ENCODE assay signal across 18 mouse cellular contexts in genomic region chr5:142621421-142621820, GRCm38 (mm10). TPM values are rescaled to one million over a fixed set of nuclear protein-coding genes. Genes with fewer than 3 reads are reported as not detected.
"Had no signal": no experiment of that assay in that cellular context is flagged by ENCODE, and none has a peak within 500 bp of the region (broad histone marks: within the 10 kb centered on the region; RNA-seq: fewer than 3 reads in every experiment).

No protein-coding gene starts in this region.

- H3K4me2 ChIP-seq: limb, embryonic 12.5 days; limb, embryonic 15.5 days; liver, embryonic 13.5 days; midbrain, embryonic 12.5 days; midbrain, embryonic 15.5 days; neural tube, embryonic 12.5 days; neural tube, embryonic 15.5 days had no signal

- H3K27me3 ChIP-seq: limb, embryonic 12.5 days; limb, embryonic 15.5 days; liver, embryonic 13.5 days; midbrain, embryonic 15.5 days; neural tube, embryonic 12.5 days; neural tube, embryonic 15.5 days had no signal

- DNase-seq: left cerebral cortex, postnatal 4 days; liver, embryonic 13.5 days; lung, adult 2 months; lung, postnatal 14 days; lung, postnatal 4 days; right cerebral cortex, adult 18-20 months; right cerebral cortex, postnatal 14 days; right cerebral cortex, postnatal 4 days; thymus, postnatal 25 days had no signal

- H3K9me3 ChIP-seq: limb, embryonic 12.5 days; limb, embryonic 15.5 days; liver, embryonic 13.5 days; midbrain, embryonic 12.5 days; midbrain, embryonic 15.5 days; neural tube, embryonic 12.5 days; neural tube, embryonic 15.5 days had no signal

- H3K4me3 ChIP-seq: limb, embryonic 12.5 days; limb, embryonic 15.5 days; liver, embryonic 13.5 days; midbrain, embryonic 12.5 days; midbrain, embryonic 15.5 days; neural tube, embryonic 12.5 days; neural tube, embryonic 15.5 days had no signal

- H3K27ac ChIP-seq: limb, embryonic 12.5 days; limb, embryonic 15.5 days; liver, embryonic 13.5 days; midbrain, embryonic 12.5 days; midbrain, embryonic 15.5 days; neural tube, embryonic 12.5 days; neural tube, embryonic 15.5 days; stomach, postnatal 0 days had no signal

- H3K9ac ChIP-seq: limb, embryonic 12.5 days; limb, embryonic 15.5 days; liver, embryonic 13.5 days; midbrain, embryonic 12.5 days; midbrain, embryonic 15.5 days; neural tube, embryonic 12.5 days; neural tube, embryonic 15.5 days had no signal

- H3K4me1 ChIP-seq: limb, embryonic 12.5 days; limb, embryonic 15.5 days; neural tube, embryonic 12.5 days; neural tube, embryonic 15.5 days had no signal

- ATAC-seq: midbrain, embryonic 15.5 days had no signal

- H3K36me3 ChIP-seq: limb, embryonic 12.5 days; limb, embryonic 15.5 days; liver, embryonic 13.5 days; midbrain, embryonic 12.5 days; midbrain, embryonic 15.5 days; neural tube, embryonic 12.5 days; neural tube, embryonic 15.5 days had no signal

RNA-seq across cellular contexts. Expression of gene Mmd2, which starts 12.8 kb away (rescaled TPM):
- total RNA-seq: megakaryocyte progenitor cell, adult 5-6 weeks; megakaryocyte-erythroid progenitor cell, adult 5-6 weeks had no signal
